Mouse (Mus musculus): ENCODE measurements around the gene Olfr544.
A peak's percentile ranks its signal among the peaks of the same experiment; 100 is the strongest.
"Not testable (repeated sequence)": the region's sequence is repeated elsewhere in the genome, so short reads cannot be mapped to it uniquely, and the experiment has no call there.

Olfr544 gene

DNA sequence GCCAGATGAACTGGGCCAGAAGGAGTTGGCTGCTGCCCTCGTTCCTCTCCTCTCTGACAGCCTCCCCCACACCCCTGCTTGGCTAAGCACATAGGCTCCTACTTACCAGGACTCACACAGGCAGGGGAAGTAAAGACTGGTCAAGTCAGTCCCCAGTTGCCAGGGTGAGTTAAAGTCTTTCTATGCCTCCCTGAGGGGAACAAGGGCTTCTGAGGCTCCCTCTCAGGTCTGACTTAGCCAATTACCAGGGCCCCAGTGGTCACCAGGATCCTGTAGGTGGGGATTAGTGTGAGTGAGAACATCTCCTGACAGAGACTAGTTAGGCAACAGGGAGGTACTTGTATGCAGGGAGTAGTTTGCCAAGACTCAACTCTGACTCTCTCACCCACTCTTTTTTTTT, at the start of gene Olfr544:
Gene Olfr544, minus strand, starts transcription at position 153 of the 400 bp plus-strand sequence.
- DNase-seq: no peak

DNA sequence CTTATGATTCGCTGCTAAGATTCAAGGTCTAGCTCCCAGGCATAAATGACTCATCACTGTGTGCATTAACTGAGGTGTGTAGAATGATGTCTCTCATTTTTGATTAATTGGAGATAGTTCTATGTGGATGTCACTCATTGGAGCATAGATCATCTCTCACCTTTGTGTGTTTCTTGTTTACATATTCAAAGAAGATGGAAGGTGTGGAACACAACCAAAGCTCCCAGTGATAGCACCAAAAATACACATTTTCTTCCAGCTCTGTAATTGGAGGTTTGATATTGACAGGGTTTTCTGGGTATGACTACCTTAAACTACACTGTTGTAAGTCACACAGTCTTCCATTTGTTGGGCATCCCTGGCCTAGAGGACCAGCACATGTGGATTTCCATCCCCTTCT, 46.3 kb upstream of the Olfr544 start, which contains the start of gene Olfr547:
Gene Olfr547, plus strand, starts transcription at position 301 of the 400 bp plus-strand sequence.
- DNase-seq: no peak

DNA sequence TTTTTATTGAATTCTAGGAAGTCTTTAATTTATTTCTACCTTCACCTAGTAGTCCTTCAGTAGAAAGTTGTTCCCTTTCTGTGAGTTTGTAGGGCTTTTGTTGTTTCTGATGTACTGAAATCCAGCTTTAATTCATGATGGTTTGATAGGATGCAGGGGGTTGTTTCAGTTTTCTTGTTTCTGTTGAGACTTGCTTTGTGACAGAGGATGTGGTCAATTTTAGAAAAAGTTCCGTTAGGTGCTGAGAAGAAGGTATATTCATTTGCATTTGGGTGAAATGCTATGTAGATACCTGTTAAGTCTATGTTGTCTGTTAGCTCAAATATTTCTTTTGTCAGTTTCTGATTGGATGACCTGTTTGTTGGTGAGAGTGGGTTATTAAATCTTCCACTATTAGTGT, 40.9 kb upstream of the Olfr544 start:
- no peak for DNase-seq

DNA sequence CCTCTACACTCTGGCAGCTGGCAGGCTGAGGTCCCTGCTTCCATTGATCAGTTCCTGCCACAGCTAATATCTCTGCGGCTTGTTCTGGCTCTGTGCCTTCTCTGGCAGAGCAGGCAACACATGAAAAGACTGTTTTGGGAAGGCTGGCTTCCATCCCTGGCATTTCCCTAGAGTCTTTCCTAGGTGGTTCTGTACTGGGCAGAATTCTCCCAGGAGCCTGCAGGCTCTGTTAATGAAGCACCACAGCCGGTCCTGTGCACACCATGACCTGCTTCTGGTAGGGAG, 28.9 kb upstream of the Olfr544 start:
- no peak for DNase-seq

DNA sequence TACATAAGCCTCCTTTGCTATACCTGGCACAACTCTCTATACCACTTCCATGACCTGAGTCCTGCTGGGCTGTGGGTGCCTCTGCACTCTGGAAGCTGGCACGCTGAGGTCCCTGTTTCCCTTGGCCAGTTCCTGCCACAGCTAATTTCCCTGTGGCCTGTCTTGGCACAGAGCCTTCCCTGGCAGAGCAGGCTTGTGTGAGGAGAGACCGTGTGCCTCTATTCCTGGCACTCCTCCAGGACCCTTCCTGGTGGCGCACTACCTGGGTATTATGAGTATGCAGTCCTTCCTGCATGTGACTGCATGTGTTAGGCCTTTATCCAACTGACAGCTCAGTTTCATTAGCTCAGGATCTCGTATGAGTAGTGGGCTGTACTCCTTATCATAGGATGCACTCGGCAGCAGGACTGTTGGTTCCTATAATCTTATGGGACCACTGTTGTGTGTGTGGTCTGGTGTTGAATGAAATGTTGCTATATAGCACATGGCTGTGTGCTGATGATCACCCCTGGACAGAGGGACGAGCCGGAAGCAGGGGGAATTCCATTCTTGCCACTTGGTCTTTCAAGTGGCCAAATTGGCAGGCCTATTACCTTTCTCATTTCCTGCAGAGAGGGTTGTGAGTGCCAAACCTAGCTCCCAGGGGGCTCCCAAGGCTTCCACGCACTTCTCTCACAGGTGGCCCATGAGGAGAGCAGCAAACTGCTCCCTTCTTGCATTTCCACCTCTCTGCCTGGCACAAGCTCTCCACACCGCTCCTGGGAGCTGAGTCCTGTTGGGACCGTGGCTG, 28.3 kb upstream of the Olfr544 start:
- no peak for DNase-seq

DNA sequence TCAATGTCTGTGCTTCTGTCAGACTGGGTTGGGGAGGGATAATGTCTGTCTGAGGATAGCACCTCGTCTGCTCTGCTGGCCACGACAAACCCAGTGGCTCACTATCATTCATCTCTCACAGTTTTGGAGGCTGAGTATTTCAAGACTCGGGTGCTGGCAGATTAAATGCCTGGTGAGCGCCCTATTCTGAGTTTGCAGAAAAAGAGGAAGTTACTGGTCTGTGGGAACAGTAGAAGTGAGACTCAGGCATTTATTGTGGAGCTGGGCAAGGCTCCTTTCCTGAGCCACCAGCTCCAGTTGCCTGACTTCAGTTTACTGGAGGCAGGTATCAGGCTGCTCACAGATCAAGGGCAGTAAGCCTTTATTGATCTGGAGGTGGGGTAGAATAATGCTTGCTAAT, 26.0 kb upstream of the Olfr544 start:
- DNase-seq: no peak

DNA sequence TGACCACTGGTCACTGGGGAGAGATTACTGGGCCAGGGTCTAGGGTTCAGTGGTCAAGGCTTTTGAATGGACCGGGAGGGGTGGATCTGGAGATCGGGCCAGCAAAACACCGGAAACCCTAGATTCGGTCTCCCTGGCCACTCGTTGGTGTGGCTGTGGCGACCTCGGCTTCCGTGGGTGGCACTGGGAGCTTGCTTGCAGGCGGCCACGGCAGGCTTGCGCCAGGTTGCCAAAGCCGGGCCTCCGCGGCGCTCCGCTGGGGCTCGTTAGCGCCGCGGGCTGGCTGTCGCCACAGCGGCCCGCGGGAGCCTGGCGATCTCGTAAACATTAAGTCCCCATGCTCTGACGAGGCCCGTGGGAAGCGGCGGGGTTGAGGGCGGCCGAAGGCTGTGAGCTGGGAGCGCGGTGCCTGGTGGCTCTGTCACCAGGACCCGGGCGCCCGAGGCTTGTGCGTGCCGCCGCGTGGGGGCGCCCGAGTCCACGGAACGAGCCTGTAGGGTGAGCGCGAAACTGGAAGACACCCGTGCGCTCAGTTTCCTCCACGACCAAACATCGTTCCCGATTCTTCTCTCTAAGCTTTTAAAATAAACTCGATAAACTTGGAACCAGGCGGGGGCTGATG, 24.8 kb upstream of the Olfr544 start:
- DNase-seq: peak; percentile 95

DNA sequence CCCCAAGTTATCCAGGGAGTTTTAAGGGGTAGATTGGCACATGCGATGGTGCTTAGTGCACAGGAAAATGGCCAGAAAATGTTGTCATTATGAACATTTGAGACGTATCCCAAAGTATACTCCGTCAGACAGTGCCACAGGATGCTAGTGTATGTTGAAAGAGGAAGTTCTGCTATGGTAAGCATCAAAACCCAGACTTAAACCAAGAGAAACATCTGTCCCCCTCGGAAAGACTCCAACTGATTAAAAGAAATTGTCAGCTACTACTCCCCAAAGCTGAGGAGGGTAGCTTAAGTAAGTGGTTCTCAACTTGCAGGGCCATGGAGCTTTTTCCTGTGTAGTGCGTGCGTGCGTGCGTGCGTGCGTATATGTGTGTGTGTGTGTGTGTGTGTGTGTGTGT, 23.8 kb upstream of the Olfr544 start:
- no peak for DNase-seq

DNA sequence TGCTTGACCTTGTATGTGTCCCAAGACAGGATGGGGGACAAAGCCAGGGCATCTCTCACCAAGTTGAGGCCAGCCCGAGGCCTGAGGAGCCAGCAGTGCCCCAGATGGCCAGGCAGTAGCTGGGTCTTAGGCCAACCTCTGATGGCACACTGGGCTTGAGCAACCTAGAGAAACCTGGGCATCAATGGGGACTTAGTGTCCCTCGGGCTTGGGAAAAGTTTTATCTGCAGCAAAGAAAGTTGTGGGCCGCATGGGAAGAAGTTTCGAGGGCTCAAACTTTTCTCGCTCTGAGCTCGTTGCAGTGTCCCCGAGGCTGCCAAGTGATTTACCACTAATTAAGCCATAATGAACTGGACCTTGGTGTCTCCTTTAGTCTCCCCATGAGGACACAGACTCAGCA, 21.6 kb upstream of the Olfr544 start:
- no peak for DNase-seq

DNA sequence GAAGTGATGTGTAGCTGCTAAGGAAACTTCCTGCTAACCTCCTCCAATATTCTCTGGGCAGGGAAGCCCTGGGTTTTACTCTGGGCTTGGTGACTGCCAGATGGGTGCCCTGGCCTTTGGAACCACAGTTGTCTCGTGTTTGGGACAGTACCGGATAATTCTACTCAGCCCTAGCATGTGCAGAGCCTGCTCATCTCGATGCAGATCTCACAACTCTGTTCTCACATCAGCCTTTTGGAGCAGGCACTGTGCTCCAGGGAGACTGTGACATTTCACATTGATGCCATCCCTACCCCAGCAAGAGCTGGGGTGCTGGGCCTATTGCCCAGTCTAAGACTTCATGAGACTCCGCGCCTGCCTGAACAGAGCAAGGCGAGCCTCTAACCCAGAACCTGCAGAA, 20.6 kb upstream of the Olfr544 start:
- DNase-seq: no peak

DNA sequence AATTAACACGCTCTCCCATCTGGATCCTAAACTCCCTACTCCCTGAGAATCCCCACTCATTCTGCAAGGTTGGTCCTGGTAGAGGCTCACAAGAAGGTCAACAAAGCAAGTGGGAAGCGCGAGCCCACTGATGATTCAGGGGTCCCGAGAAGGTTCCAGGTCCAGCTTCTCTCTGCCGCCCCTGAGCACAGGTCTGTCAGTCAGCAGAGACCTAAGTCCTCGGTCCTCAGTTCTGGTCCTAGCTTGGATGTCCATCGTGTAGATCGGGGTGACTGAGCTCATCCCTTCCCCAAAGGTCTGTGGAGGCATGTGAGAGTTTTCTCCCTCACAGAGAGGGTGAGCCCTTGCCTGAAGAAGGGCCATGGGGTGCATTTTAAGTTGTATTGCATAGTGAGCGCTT, 20.0 kb upstream of the Olfr544 start:
- DNase-seq: no peak

DNA sequence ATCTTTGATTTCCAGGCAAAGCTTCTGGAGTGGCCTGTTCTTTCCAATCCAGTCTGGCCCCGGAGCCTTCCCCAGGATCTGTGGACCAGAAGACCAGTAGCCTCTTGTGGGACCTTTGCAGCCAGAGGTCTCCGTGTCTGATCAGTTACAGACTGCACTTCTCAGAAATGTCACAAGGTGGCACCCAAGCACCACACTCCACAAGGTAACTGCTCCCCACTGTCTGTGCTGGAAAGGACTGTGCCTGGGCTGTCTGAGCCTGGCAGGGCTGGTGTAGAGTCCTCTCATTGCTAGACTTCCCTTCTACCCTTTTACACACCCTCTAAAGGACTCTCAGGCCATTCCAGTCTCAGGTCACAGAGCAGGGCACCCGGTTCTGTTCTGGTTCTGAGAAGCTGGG, 18.7 kb upstream of the Olfr544 start:
- peak; percentile 72 for DNase-seq

DNA sequence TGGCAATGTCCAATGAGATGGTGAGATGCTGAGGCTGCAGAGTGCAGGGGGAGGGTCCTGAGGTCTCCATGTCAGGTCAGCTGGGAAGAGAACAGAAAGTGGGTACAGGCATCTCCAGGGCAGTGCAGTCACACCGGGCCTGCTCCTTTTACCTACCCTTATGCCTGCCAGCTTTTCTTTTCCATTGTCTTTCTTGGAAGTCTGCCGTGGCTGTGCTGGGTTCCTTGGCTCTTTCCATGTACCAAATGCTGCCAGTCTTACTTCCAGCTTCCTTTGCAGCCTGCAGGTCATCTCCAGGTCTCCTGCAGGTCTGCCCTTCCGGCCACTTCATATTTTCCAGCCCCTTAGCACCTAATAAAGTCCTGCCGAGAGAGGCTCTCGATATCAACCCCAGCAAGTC, 13.9 kb upstream of the Olfr544 start:
- DNase-seq: no peak

DNA sequence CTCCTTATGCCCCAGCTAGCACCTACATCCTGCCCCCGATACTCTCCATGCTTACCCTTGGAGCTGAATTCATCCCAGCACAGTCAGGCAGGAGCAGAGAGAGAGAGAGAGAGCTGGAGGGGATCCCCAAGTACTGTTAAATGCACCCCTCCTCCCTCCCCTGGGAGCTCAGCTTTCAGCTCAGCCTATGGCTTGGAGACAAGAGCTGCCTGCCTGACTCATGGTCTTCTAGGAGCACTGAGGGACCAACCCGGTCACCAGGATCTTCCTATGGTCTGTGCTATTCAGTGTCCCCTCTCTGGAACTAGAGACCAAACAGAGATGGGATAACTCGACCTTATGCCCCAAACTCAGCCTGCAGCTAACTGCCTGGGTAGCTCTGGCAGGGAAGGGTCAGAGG, 11.4 kb upstream of the Olfr544 start, which contains the start of gene Olfr545:
Gene Olfr545, minus strand, starts transcription at position 101 of the 400 bp plus-strand sequence.
- DNase-seq: no peak

DNA sequence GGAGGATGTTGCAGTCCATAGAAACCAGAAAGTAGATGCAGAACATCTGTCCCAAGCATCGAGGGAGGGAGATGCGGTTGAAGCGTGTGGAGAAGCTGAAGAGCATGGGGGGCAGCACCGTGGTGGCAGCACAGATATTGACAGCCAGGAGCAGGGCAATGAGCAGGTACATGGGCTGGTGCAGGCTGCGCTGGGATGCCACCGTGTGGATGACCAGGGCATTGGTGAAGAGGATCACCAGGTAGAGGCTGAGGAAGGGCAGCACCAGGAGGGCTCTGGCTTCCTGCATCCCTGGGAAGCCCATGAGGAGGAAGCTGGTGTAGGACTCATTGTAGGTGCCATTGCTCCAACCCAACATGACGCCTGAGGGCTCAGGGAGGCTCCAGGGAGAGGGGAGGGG, 6.3 kb upstream of the Olfr544 start:
- not testable (repeated sequence) for DNase-seq

DNA sequence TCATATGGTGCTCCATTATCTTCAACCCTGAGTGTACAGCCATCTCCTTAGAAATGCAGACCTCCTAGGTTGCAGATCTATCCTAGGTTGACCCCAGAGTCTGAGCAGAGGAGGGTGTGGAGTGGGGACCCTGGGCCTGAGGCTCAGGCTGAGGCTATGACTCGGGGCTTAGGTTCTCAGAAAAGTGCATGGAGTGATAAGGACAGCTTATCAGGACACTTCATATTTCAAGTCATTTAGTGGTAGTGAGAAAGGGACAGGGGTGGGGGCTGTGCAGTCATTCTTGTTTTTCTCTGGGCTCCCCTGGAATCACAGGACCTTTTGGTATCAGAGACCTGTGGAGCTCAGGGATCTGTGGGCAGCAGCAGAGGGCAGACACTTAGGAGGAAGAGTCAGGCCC, 2.0 kb downstream of the Olfr544 start:
- no peak for DNase-seq

DNA sequence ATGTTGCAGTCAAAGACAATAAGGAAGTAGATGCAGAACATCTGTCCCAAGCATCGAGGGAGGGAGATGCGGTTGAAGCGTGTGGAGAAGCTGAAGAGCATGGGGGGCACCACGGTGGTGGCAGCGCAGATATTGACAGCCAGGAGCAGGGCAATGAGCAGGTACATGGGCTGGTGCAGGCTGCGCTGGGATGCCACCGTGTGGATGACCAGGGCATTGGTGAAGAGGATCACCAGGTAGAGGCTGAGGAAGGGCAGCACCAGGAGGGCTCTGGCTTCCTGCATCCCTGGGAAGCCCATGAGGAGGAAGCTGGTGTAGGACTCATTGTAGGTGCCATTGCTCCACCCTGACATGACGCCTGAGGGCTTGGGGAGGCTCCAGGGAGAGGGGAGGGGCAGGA, 3.3 kb downstream of the Olfr544 start:
- DNase-seq: not testable (repeated sequence)

DNA sequence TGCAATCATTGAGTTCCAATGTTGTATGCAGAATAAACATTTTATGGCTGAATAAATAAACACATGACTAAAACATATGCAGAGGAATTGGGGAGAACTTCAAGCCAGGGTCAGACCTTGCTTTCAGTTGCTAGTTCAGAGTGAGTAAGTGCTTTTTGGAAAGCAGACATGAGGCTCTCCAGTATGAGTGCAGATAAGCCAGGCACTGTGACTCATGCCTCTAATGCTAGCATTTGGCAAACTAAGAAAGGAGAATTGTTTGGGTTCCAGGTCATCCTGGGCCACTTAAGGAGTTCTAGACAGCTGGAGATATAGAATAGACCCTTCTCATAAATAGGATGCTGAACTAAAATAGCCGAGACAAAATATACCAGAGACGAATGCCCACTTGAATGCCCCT, 4.4 kb downstream of the Olfr544 start:
- no peak for DNase-seq

DNA sequence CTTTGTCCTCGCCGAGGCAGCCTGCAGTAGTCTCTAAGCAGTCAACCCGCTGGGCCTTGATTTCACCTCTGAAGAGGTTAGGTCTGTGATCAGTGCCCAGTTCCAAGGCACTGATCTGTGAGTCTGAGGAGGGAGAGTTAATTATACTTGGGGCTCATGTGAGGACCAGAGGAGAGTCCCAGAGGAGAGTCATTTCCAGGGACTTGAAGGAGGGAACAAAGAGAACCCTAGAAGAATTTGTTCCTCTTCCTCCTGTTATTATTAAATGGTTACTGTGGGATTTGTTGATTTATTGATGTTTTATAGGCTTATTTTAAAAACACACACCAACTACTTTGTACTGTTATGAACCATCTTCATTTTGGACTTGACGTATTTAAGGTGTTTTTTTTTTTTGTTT, 6.5 kb downstream of the Olfr544 start, which contains the start of gene Olfr543:
Gene Olfr543, minus strand, starts transcription at position 101 of the 400 bp plus-strand sequence.
- no peak for DNase-seq

DNA sequence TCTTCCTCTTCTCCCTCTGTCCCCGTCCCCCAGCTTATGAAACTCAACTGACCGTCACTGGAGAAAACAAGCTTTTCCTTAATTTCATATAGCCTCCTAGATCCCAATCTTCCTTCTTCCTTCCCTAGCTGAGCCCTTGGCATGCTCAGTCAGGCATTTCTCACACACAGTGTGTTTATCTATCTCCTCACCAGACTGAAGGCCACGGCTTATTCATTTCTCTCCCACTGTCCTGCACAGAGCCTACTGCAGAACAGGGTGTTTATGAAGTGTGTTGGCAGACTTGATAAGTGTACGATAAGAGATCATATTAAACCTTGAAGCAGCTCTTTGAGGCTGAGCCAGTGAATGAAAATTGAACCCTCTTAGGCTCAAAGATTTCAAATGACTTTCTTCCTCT, 7.3 kb downstream of the Olfr544 start:
- DNase-seq: no peak

DNA sequence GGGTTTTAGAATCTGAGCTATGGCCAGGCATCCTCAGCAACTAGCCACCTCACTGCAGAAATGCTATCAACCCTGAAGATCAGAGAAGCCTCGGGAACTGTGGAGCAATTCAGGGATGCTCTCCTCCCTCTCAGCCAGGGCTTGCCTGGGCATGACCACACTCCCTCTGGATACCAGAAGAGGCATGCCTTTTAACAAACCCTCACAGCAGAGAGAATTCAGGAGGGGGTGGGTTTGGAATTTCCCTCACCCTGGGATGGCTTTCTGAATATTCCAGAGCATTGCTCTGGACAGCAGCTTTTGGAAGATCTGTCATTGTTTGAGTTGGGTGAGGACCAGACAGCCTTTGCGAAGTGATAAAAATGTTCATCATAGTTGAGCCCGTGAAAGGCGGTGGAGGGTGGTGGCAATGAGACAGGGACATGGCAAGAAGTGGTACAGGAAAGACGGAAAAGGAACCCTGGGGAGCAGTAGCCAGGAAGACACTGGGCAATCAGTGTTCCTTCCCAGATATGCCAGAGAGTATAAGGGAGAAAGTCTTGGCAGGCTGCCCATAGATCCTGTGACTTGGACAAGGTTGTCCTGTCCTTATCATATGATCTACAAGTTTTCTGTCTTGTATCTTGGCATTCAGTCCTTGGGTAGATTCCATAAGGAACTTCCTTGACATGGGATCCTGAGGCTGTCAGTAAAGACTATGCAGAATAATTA, 8.6 kb downstream of the Olfr544 start:
- no peak for DNase-seq

DNA sequence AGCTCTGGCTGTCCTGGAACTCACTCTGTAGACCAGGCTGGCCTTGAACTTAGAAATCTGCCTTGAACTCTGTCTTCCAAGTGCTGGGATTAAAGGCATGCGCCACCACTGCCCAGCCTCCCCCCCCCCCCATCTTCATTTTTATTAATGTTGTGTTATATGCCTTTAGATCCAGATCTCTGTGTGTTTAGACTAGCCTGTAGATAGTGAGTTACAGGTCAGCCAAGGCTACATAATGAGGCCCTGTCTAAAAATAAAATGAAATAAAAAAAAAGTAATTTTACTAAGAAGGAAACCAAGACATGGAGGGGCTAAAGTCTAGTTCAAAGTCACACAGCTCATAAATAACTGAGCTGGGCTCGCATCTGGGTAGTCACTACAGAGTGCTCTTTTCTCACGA, 9.2 kb downstream of the Olfr544 start:
- no peak for DNase-seq

DNA sequence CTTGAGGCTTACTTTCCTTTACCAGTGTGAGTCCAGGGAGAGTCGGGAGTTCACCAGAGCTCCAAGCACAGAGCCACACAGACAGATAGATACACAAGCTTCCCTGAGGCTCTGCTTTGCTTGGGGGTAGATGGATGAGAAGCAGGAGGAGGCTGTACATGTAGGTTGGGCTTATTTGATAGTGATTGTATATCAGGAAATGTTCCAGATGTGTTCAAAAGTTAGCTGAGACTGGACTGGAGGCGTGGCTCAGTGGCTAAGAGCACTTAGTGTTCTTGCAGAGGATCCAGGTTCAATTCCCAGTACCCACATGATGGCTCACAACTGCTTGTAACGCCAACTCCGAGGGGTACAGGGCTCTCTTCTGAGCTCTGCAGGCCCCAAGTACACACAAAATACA, 9.7 kb downstream of the Olfr544 start:
- no peak for DNase-seq

DNA sequence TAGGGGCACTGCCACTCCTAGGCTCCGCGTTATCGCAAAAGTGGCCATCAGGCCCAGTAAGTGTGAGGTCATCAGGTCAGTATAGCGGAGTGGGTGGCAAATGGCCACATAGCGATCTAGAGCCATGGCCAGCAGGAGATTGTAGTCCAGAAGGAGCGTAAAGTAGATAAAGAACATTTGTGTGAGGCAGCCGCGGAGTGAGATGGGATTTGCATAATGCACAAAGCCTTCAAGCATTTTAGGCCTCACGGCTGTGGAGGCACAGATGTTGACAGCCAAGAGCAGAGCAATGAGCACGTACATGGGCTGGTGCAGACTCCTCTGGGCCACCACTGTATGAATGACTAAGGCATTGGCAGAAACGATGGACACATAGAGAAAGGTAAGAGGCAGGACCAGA, 10.7 kb downstream of the Olfr544 start:
- no peak for DNase-seq

Measured in right cerebral cortex, postnatal 14 days (tissue).